Mouse (Mus musculus) midbrain, embryonic 11.5 days (tissue): ENCODE measurements at regions not wholly inside any gene's neighbourhood (a gene's known extent, or its start where the extent isn't known, plus 50 kb on each side); places are given as distances from the start of the nearest gene placed in this dataset.
A peak's percentile ranks its signal among the peaks of the same experiment; 100 is the strongest.

Experiments
- ATAC-seq: fragments of 200-750 bp; cut with Nextera tagmentation; 2 replicates; pipeline ENCODE4 v1.8.0; 2017; ENCODE audit warnings: moderate TSS enrichment, moderate library complexity; ENCODE audit not compliant: low FRiP score
- DNase-seq: peaks from one replicate; pipeline ENCODE4 v3.0.0; 2015; ENCODE audit warnings: low spot score; ENCODE audit errors: missing footprints
- H3K27ac ChIP-seq: fragments of 300-500 bp; sonication (generic); 2 replicates; pipeline ENCODE4 v1.5.1; 2014; ENCODE audit warnings: low read depth, low read length
- H3K27me3 ChIP-seq: fragments of 300-500 bp; sonication (generic); 2 replicates; pipeline ENCODE4 v1.6.1; 2014; ENCODE audit warnings: mild to moderate bottlenecking, low read length, moderate library complexity, mixed read lengths; ENCODE audit not compliant: control insufficient read depth, insufficient read depth
- H3K36me3 ChIP-seq: fragments of 300-500 bp; sonication (generic); 2 replicates; pipeline ENCODE4 v1.6.1; 2014; ENCODE audit warnings: mild to moderate bottlenecking, low read length, moderate library complexity, mixed read lengths; ENCODE audit not compliant: control insufficient read depth, insufficient read depth
- H3K4me1 ChIP-seq: fragments of 300-500 bp; sonication (generic); 2 replicates; pipeline ENCODE4 v1.6.1; 2014; ENCODE audit warnings: low read length; ENCODE audit not compliant: control insufficient read depth, insufficient read depth
- H3K4me2 ChIP-seq: fragments of 300-500 bp; sonication (generic); 2 replicates; pipeline ENCODE4 v1.6.1; 2014; ENCODE audit warnings: mild to moderate bottlenecking, moderate library complexity
- H3K4me3 ChIP-seq: fragments of 300-500 bp; sonication (generic); 2 replicates; pipeline ENCODE4 v1.5.1; 2014; ENCODE audit warnings: low read depth, low read length
- H3K9ac ChIP-seq: fragments of 300-500 bp; sonication (generic); 2 replicates; pipeline ENCODE4 v1.6.1; 2014; ENCODE audit warnings: low read length
- H3K9me3 ChIP-seq: fragments of 300-500 bp; sonication (generic); 2 replicates; pipeline ENCODE4 v1.6.1; 2016; ENCODE audit warnings: low read length; ENCODE audit not compliant: control insufficient read depth
- WGBS: fragments of 180-500 bp; shearing (Covaris S2); extraction: QIAGEN DNeasy Blood & Tissue Kit; methylation state at CpG from one replicate; pipeline ENCODE4 v1.1.7; 2014; 5-methylcytosine and 5-hydroxymethylcytosine counted together

DNA sequence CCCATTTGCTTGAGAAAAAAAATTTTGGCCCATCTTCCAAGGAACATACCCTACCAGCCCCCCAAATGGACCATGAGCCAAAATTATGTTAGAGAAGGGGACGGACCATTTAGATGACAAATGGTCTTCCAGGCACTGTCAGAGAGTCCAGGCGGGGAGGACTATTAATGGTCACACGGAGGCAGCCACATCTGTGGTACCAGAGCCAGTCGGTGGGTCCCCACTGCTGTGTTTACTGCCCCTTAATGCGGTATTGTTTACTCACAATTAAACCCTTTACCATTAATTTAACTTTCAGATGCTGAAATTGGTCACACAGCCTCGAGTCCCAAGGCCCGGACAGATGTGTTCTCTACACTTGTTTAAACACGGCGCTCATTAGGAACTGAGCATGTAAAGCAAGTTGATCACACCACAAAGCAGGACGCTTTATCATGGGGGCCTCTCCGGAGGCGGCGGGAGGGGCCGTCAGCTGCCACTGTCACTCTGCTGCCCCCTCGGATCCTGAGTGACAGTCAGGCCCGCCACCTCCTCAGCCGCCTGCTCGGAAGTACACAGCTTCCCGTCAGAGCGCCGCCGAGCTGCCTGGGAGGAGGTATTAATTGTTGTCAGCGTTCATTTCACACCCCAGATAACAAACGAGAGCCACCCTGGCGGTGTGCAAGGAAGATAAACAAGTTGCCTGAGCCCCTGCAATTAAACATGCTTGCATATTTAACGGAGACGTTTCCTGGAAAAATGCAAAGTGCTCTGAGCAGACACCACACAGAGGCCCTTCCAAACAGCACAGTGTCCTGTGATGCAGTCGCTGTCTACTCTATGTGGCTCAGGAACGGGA lies 70.6 kb upstream of the Irx3 start:
- Histone ChIP-seq H3K4me2 (peak overlapping the region; percentile 32; the same call in 1 of the 2 replicates), H3K9me3 (no peaks in the 10 kb centered on the region), H3K27me3 (peaks cover 10% of the 10 kb centered on the region), H3K4me1 (peaks cover 27% of the 10 kb centered on the region), H3K4me3 (0 out of 2 replicates have a peak overlapping the region, but pooled peaks have one; percentile 1), H3K9ac (peak overlapping the region; percentile 28), H3K27ac (no peak overlapping the region), H3K36me3 (no peaks in the 10 kb centered on the region)
- DNase-seq (peak; percentile 94), ATAC-seq (peak; percentile 81)
- WGBS, result 19% methylated on average over 29 of the region's 29 CpGs

DNA sequence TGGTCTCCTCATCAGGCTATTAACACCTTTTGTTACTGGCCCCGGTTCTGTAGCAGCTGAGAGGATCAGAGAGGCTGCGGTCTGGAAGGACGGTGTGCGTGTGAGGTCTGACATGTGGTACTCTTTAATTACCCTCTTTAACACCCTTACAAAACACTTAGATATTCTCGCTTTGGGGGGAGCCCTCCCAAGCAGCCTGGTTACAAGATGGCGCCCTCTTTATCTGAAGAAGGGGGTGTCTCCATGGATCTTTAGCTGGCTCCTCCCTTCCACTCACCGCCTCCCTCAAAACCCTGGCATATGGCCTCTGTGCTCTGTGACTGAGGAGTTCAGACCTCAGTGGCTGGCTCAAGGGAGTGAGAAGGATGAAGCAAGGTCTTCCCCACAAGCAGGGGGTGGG lies 65.2 kb upstream of the Irx3 start:
- peaks cover 3% of the 10 kb centered on the region for H3K27me3 ChIP-seq
- ATAC-seq, result peak; percentile 43

DNA sequence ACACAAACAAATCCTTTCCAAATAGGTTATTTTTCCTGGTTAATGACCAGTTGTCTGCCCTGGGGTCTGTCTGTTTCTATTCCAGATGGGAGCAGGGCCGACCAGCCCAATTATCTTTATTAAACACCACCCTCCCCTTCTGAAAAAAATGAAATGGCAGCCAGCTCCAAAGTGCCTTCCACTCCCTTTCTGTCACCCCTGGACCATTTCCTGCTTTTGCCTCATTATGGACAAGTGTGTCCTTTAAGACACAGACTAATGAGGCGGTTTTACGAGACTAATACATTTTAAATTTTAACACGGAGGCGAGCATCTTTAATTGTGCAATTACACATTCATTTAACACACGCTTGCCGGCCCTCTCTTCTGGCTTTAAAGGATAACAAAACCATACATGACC lies 64.2 kb upstream of the Irx3 start:
- Histone ChIP-seq H3K36me3 (no peaks in the 10 kb centered on the region), H3K4me1 (peaks cover 34% of the 10 kb centered on the region), H3K4me3 (no peak overlapping the region), H3K27ac (no peak overlapping the region), H3K4me2 (no peak overlapping the region), H3K27me3 (no peaks in the 10 kb centered on the region; the same call in none of the 2 replicates), H3K9me3 (no peaks in the 10 kb centered on the region), H3K9ac (no peak overlapping the region)
- ATAC-seq (no peak), DNase-seq (no peak)
- WGBS, result 78% methylated on average over 7 of the region's 7 CpGs

More for the DNA sequence above, 65.2 kb upstream of the Irx3 start:
- no peaks in the 10 kb centered on the region for H3K36me3 ChIP-seq
- peaks cover 35% of the 10 kb centered on the region for H3K4me1 ChIP-seq
- no peaks in the 10 kb centered on the region for H3K9me3 ChIP-seq
- no peak overlapping the region for H3K9ac ChIP-seq
- no peak overlapping the region for H3K27ac ChIP-seq
- H3K4me3 ChIP-seq, result no peak overlapping the region
- H3K4me2 ChIP-seq, result no peak overlapping the region
- no peak for DNase-seq
- 37% methylated on average over 7 of the region's 7 CpGs for WGBS

DNA sequence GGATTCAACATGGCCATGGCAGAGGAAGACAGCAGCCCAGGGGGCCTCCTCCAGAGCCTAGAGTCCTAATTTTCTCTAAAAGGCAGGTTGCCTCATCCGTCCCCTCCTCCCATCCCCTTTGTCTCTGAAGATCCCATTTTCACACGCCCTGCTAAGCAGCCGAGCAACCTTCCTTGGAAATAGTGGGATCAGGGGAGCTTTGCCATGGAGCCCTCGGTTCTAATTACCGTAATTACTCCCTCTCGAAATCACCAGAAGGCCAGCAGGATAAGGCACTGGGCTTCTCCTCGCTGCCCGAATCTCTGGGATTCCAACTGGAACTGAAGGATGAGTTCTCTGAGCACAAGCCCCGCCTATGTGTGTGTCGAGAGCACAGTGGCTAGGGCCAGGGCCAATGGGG lies 63.5 kb upstream of the Irx3 start:
- DNase-seq (peak; percentile 89), ATAC-seq (0 out of 2 replicates have a peak, but pooled peaks have one; percentile 20)
- H3K4me3 ChIP-seq, result no peak overlapping the region

DNA sequence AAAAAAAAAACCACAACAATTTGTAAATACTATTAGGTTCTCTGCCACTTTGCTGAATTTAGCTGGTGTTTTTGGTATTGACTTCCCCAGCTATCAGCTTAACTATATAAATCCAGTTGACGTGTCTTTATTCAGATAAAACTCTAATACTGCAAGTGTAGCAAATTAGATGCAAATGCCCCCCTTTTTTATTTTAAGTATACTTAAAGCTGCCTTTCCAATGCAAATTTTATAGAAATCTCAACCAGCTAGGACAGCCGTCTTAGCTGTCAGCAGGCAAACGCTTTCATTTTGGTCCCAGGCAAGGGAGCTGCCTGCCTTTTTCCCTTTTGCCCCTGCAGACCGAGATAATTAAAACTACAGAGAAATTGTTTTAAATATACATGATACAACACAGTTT lies 61.6 kb upstream of the Irx3 start:
- 18% methylated on average over 4 of the region's 4 CpGs for WGBS
- Histone ChIP-seq H3K27me3 (no peaks in the 10 kb centered on the region; the same call in 1 of the 2 replicates), H3K4me1 (peaks cover 34% of the 10 kb centered on the region), H3K4me3 (no peak overlapping the region), H3K27ac (no peak overlapping the region; the same call in 1 of the 2 replicates), H3K4me2 (peak overlapping the region; percentile 18; the same call in 1 of the 2 replicates), H3K9ac (no peak overlapping the region), H3K36me3 (no peaks in the 10 kb centered on the region), H3K9me3 (no peaks in the 10 kb centered on the region)
- ATAC-seq (peak; percentile 34; the same call in 1 of the 2 replicates), DNase-seq (no peak)

More for the DNA sequence above, 63.5 kb upstream of the Irx3 start:
- WGBS, result 11% methylated on average over 10 of the region's 10 CpGs
- Histone ChIP-seq H3K4me2 (no peak overlapping the region; the same call in 1 of the 2 replicates), H3K27me3 (no peaks in the 10 kb centered on the region; the same call in none of the 2 replicates), H3K9ac (no peak overlapping the region), H3K27ac (0 out of 2 replicates have a peak overlapping the region, but pooled peaks have one; percentile 9), H3K36me3 (no peaks in the 10 kb centered on the region), H3K4me1 (peaks cover 34% of the 10 kb centered on the region), H3K9me3 (no peaks in the 10 kb centered on the region)

DNA sequence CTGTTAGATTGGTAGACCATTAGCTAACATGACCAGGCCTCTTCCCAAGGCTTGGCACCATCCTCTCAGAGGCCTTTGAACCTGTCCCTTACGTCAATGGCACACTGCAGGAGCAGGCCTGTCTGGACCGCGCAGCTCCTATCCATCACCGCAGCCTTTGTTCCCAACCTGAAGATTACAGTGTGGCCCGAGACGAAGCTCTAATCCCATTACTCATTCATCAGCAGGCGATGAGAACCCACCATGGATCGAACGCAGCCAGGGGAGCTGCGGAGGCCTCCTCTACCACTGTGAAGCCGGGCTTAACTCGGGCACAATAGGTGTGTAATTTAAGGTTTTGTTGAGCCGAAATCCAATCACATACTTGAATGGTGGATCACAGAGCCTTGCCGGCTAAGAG lies 54.0 kb upstream of the Irx3 start:
- 0 out of 2 replicates have a peak, but pooled peaks have one; percentile 59 for ATAC-seq
- Histone ChIP-seq H3K27me3 (0 out of 2 replicates have a peak, but pooled peaks cover 2% of the 10 kb centered on the region), H3K36me3 (no peaks in the 10 kb centered on the region), H3K4me1 (peaks cover 6% of the 10 kb centered on the region), H3K9ac (no peak overlapping the region), H3K27ac (no peak overlapping the region), H3K9me3 (no peaks in the 10 kb centered on the region), H3K4me2 (no peak overlapping the region), H3K4me3 (no peak overlapping the region)
- 15% methylated on average over 14 of the region's 14 CpGs for WGBS
- DNase-seq, result no peak

DNA sequence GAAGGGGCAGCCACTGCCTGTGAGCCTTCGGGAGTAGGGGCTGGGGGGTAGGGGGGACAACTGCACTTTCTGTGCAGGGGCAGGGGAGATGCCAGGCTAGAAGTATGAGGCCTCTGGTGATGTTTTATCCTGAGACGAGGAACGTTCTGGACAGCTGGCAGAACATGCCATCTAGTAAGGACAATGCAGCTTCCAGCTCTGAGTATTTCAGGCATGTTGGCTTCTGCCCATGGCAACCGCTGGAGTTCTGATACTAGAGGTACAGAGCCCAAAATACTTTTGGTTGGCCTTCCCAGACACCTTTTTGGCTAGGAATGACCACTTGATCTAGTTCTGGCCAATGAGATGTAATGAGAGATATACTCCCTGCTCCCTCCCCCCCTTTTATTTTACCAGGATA lies 52.5 kb upstream of the Irx3 start:
- 0 out of 2 replicates have a peak, but pooled peaks cover 2% of the 10 kb centered on the region for H3K27me3 ChIP-seq
- ATAC-seq, result no peak
- no peak overlapping the region for H3K27ac ChIP-seq
- DNase-seq, result no peak
- WGBS, result 78% methylated on average over 4 of the region's 4 CpGs
- no peak overlapping the region for H3K4me3 ChIP-seq
- no peak overlapping the region for H3K9ac ChIP-seq
- no peak overlapping the region for H3K4me2 ChIP-seq
- peaks cover 6% of the 10 kb centered on the region for H3K4me1 ChIP-seq
- no peaks in the 10 kb centered on the region for H3K9me3 ChIP-seq
- no peaks in the 10 kb centered on the region for H3K36me3 ChIP-seq

DNA sequence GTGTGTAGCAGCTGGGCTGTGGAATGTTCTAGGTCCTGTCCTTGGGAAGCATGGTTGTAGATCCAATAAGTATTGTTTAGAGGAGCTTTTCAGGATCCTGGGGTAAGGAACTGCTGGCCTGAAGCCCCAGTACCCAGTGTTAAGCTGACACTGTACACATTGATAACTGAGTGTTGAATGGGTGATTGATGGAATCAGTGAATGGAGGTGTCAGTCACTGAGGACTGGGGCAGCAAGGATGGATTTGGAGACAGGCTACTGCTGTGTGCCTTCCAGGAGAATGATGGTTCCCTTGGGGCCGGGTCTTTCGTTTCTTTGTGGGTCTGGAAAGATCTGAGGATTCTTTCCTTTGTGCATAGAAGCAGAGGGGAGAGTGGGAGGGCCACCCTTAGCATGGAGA lies 51.9 kb upstream of the Irx3 start:
- WGBS, result 19% methylated on average over 2 of the region's 2 CpGs
- Histone ChIP-seq H3K4me1 (peaks cover 6% of the 10 kb centered on the region), H3K4me2 (no peak overlapping the region), H3K27me3 (0 out of 2 replicates have a peak, but pooled peaks cover 2% of the 10 kb centered on the region), H3K9ac (no peak overlapping the region), H3K27ac (no peak overlapping the region), H3K4me3 (no peak overlapping the region), H3K9me3 (no peaks in the 10 kb centered on the region), H3K36me3 (no peaks in the 10 kb centered on the region)
- DNase-seq (no peak), ATAC-seq (no peak)

DNA sequence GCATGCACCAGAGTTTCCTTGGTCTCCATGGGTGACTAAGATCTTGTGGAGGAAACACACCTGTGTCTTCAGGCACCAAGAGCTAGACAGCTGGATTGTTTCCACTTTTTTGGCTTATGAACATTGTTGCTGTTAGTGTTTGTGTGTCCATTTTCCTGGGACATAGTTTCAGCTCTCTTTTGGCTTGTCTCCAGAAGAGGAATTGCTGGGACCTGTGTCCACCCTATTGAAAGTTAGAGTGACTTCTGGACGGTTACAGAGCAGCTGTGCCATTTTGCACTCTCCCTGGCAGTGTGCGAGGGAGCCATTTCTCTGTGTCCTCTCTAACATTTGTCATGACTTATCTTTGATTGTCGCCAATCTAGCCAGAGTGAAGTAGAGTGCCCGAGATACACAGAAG lies 51.5 kb upstream of the Irx3 start:
- no peak for ATAC-seq

More for the DNA sequence above, 51.5 kb upstream of the Irx3 start:
- WGBS, result 87% methylated on average over 4 of the region's 4 CpGs
- Histone ChIP-seq H3K36me3 (no peaks in the 10 kb centered on the region), H3K4me1 (peaks cover 6% of the 10 kb centered on the region), H3K4me3 (no peak overlapping the region), H3K27me3 (0 out of 2 replicates have a peak, but pooled peaks cover 2% of the 10 kb centered on the region), H3K27ac (no peak overlapping the region), H3K9me3 (no peaks in the 10 kb centered on the region), H3K4me2 (no peak overlapping the region), H3K9ac (no peak overlapping the region)
- DNase-seq, result no peak
